Mouse (Mus musculus) kidney, adult 2 months (tissue): ENCODE measurements at regions not wholly inside any gene's neighbourhood (a gene's known extent, or its start where the extent isn't known, plus 50 kb on each side); places are given as distances from the start of the nearest gene placed in this dataset.

Experiments
- DNase-seq: peaks from one replicate; pipeline ENCODE4 v3.0.0; 2021
- H3K27ac ChIP-seq: fragments of 200-500 bp; 2 replicates; pipeline ENCODE4 v1.5.1; 2012; ENCODE audit warnings: low read depth, low read length, control low read depth, inconsistent platforms; ENCODE audit not compliant: insufficient read depth
- H3K27me3 ChIP-seq: fragments of 200-500 bp; replicated peaks from 2 replicates; pipeline ENCODE4 v1.6.1; 2012; ENCODE audit warnings: mild to moderate bottlenecking, moderate library complexity, low read length, inconsistent platforms; ENCODE audit not compliant: control insufficient read depth, insufficient read depth
- H3K36me3 ChIP-seq: fragments of 200-500 bp; 2 replicates; pipeline ENCODE4 v1.6.1; 2012; ENCODE audit warnings: mild to moderate bottlenecking, moderate library complexity, low read length, inconsistent platforms; ENCODE audit not compliant: control insufficient read depth, insufficient read depth
- H3K4me1 ChIP-seq: fragments of 200-500 bp; 2 replicates; pipeline ENCODE4 v1.6.1; 2011; ENCODE audit warnings: low read length; ENCODE audit not compliant: control insufficient read depth, insufficient read depth
- H3K4me3 ChIP-seq: fragments of 200-500 bp; 2 replicates; pipeline ENCODE4 v1.5.1; 2011; ENCODE audit warnings: mild to moderate bottlenecking, low read depth, low read length, control low read depth; ENCODE audit not compliant: insufficient read depth
- CTCF ChIP-seq: fragments of 200-500 bp; conservative IDR thresholded peaks from 2 replicates; pipeline ENCODE4 v1.5.1; 2011; ENCODE audit warnings: low read depth, mild to moderate bottlenecking, control low read depth, low read length, moderate library complexity, mixed read lengths; ENCODE audit not compliant: insufficient read depth, insufficient read length
- POLR2A ChIP-seq: fragments of 200-500 bp; IDR thresholded peaks from one replicate; pipeline ENCODE4 v1.6.1; 2011; ENCODE audit warnings: low read depth, low read length, control low read depth
- WGBS: fragments of 180-500 bp; shearing (Covaris S2); methylation state at CpG from one replicate; pipeline ENCODE4 v1.1.7; 2018; 5-methylcytosine and 5-hydroxymethylcytosine counted together

DNA sequence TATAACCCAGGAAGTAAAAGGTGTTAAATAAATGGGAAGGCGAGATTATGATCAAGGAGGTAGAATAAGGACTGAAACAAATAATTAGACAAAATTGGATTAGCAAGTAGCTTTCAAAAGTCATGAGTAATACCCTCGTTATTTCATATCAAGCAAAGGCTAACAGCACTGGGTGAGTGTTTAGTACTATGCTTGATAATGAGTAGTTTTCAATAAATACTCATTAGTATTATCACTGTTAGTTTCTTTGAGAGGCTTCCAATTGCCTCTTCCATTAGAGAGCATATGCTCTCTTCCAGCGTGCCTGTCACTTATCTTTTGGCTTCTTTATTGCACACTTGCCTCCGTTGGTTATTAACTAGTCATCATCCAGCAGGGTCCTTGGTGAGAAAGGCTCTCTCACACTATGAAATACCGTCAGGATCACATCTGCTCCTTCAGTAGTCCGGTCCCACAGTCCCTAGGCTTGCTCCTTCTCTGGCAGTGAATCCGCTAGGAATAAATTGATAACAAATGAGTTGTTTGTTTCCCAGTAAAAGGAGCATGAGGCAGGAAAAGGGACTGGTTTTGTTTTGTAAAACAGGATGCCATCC, 132.3 kb upstream of the A1bg start:
- TF ChIP-seq POLR2A (no peak), CTCF (no peak)
- Histone ChIP-seq H3K4me1 (no peaks in the 10 kb centered on the region), H3K4me3 (no peak overlapping the region), H3K27ac (peak overlapping the region; percentile 39; the same call in 1 of the 2 replicates), H3K36me3 (no peaks in the 10 kb centered on the region), H3K27me3 (no peaks in the 10 kb centered on the region)
- 71% methylated on average over 7 of the region's 7 CpGs for WGBS
- peak; percentile 67 for DNase-seq

GRCm38 (mm10) chr15:61051363-61051762, 128.6 kb upstream of the A1bg start:
- no peak for DNase-seq
- no peak for TF ChIP-seq CTCF
- no peak for TF ChIP-seq POLR2A
- Histone ChIP-seq H3K4me1 (no peaks in the 10 kb centered on the region), H3K27me3 (no peaks in the 10 kb centered on the region), H3K36me3 (no peaks in the 10 kb centered on the region), H3K27ac (no peak overlapping the region), H3K4me3 (no peak overlapping the region)
- 45% methylated on average over 4 of the region's 4 CpGs for WGBS

GRCm38 (mm10) chr15:61009509-61009908, 86.7 kb upstream of the A1bg start:
- TF ChIP-seq POLR2A: no peak
- no peak for TF ChIP-seq CTCF
- H3K4me3 ChIP-seq: no peak overlapping the region
- no peaks in the 10 kb centered on the region for H3K36me3 ChIP-seq
- no peak for DNase-seq
- 81% methylated on average over 3 of the region's 3 CpGs for WGBS
- no peak overlapping the region for H3K27ac ChIP-seq
- H3K27me3 ChIP-seq: no peaks in the 10 kb centered on the region
- H3K4me1 ChIP-seq: no peaks in the 10 kb centered on the region

DNA sequence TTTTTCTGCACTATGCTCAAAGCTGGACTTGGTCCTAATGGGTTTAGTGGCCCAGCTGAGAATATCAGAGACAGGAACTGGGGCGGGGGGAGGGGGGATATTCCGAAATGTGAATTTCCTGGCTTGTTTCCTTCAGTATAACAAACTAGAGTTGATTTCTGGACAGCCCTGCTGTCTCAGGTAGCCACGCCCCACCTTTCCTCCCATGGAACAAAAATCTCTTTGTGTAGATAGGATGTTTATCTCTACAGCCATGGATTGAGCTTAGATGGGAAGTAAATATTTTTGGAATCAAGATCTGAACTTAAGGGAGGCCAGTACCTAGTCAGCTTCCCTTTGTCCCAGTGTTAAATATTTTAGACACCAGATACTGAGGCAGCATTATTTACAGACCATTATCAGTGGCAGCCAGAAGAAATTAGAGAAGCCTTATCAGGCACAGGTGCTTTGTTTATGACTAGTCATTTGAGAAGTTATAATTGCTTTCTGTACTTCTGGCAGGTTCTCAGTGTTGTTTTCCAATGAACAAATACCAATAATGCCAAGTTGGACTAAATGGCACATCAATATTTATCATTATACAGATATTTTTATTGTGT, 84.7 kb upstream of the A1bg start:
- Histone ChIP-seq H3K27me3 (no peaks in the 10 kb centered on the region), H3K27ac (no peak overlapping the region; the same call in 1 of the 2 replicates), H3K36me3 (no peaks in the 10 kb centered on the region), H3K4me3 (no peak overlapping the region), H3K4me1 (no peaks in the 10 kb centered on the region)
- 74% methylated on average over 3 of the region's 3 CpGs for WGBS
- peak; percentile 83 for DNase-seq
- no peak for TF ChIP-seq CTCF
- no peak for TF ChIP-seq POLR2A

GRCm38 (mm10) chr15:61006608-61007007, 83.8 kb upstream of the A1bg start:
- TF ChIP-seq POLR2A: no peak
- no peak for TF ChIP-seq CTCF
- Histone ChIP-seq H3K4me1 (no peaks in the 10 kb centered on the region), H3K36me3 (no peaks in the 10 kb centered on the region), H3K4me3 (no peak overlapping the region), H3K27ac (no peak overlapping the region), H3K27me3 (no peaks in the 10 kb centered on the region)
- peak; percentile 81 for DNase-seq
- WGBS: 22% methylated on average over 4 of the region's 4 CpGs

GRCm38 (mm10) chr15:60993971-60994690, 71.3 kb upstream of the A1bg start:
- Histone ChIP-seq H3K27ac (no peak overlapping the region), H3K4me1 (no peaks in the 10 kb centered on the region), H3K27me3 (no peaks in the 10 kb centered on the region), H3K36me3 (no peaks in the 10 kb centered on the region), H3K4me3 (no peak overlapping the region)
- TF ChIP-seq CTCF (no peak), POLR2A (no peak)
- DNase-seq: no peak
- WGBS: 70% methylated on average over 4 of the region's 4 CpGs

- Histone ChIP-seq H3K4me1 (no peaks in the 10 kb centered on the region), H3K4me3 (no peak overlapping the region), H3K36me3 (no peaks in the 10 kb centered on the region), H3K27ac (no peak overlapping the region), H3K27me3 (no peaks in the 10 kb centered on the region)
- 89% methylated on average over 2 of the region's 2 CpGs for WGBS
- TF ChIP-seq CTCF (no peak), POLR2A (no peak)
- DNase-seq: no peak
These were observed 70.6 kb upstream of the A1bg start for GRCm38 (mm10) chr15:60993394-60993793.
